In genomic region chr6:100522495-100522894, GRCm38 (mm10) we compare ENCODE assay signal across 21 mouse cellular contexts.
DNase-seq lines count a peak whose midpoint lies in the region; ATAC-seq and TF ChIP-seq lines count a peak whose summit lies in the region.
"Had no signal": no experiment of that assay in that cellular context is flagged by ENCODE, and none has a peak within 500 bp of the region (broad histone marks: within the 10 kb centered on the region; RNA-seq: fewer than 3 reads in every experiment).

No protein-coding gene starts in this region.

- H3K4me1 ChIP-seq in lung, embryonic 14.5 days (ENCODE audit: insufficient read depth), result peaks cover 8% of the 10 kb centered on the region; the same call in 1 of the 2 replicates
- peaks cover 20% of the 10 kb centered on the region for H3K4me1 ChIP-seq in lung, embryonic 15.5 days
- H3K4me1 ChIP-seq in lung, embryonic 16.5 days (replicated peaks; ENCODE audit: control insufficient read depth, insufficient read depth, low read length), result peaks cover 13% of the 10 kb centered on the region
- no peaks in the 10 kb centered on the region for H3K4me1 ChIP-seq in lung, postnatal 0 days (ENCODE audit: insufficient read depth, low read depth, low read length)
- no peaks in the 10 kb centered on the region for H3K4me1 ChIP-seq in lung, adult 2 months (ENCODE audit: control insufficient read depth, insufficient read depth, low read length)

- peak; percentile 46 for DNase-seq in lung, embryonic 14.5 days
- DNase-seq in lung, postnatal 10 days, result no peak
- DNase-seq in lung, postnatal 25 days (ENCODE audit: low spot score), result no peak
- DNase-seq in lung, adult 18-20 months, result no peak
- peak; percentile 39 for DNase-seq in lung, postnatal 0 days (ENCODE audit: low spot score)
- DNase-seq in lung, adult 2 months, result no peak
- DNase-seq: adrenal gland, adult 2 months; adrenal gland, adult 8-10 months; adrenal gland, postnatal 10 days; adrenal gland, postnatal 14 days; adrenal gland, postnatal 25 days; adrenal gland, postnatal 36 days; B cell, adult 2 months; cerebellum, adult 11 months; cerebellum, adult 11-12 months had no signal

- 38% methylated on average over 3 of the region's 3 CpGs for whole genome bisulfite sequencing in lung, embryonic 14.5 days
- WGBS in lung, embryonic 15.5 days, result 36% methylated on average over 3 of the region's 3 CpGs
- WGBS in lung, embryonic 16.5 days, result 44% methylated on average over 3 of the region's 3 CpGs
- WGBS in lung, postnatal 0 days, result 46% methylated on average over 3 of the region's 3 CpGs
- WGBS in lung, adult 2 months, result 64% methylated on average over 3 of the region's 3 CpGs

- no peaks in the 10 kb centered on the region for H3K9me3 ChIP-seq in lung, embryonic 14.5 days (ENCODE audit: low read depth, low read length)
- no peaks in the 10 kb centered on the region for H3K9me3 ChIP-seq in lung, embryonic 15.5 days
- no peaks in the 10 kb centered on the region for H3K9me3 ChIP-seq in lung, embryonic 16.5 days (ENCODE audit: control insufficient read depth, low read length)
- no peaks in the 10 kb centered on the region for H3K9me3 ChIP-seq in lung, postnatal 0 days (ENCODE audit: low read length)

- TF ChIP-seq POLR2A in lung, adult 2 months (IDR thresholded peaks at IDR 0.05; ENCODE audit: borderline replicate concordance, extremely low read depth, low read depth, low read length), result no peak

- H3K9ac ChIP-seq in lung, embryonic 14.5 days, result no peak overlapping the region
- no peak overlapping the region for H3K9ac ChIP-seq in lung, embryonic 15.5 days
- H3K9ac ChIP-seq in lung, embryonic 16.5 days (ENCODE audit: low read length), result no peak overlapping the region
- H3K9ac ChIP-seq in lung, postnatal 0 days (replicated peaks; ENCODE audit: low read depth), result no peak overlapping the region

- no peaks in the 10 kb centered on the region for H3K36me3 ChIP-seq in lung, embryonic 14.5 days (ENCODE audit: insufficient read depth)
- no peaks in the 10 kb centered on the region for H3K36me3 ChIP-seq in lung, embryonic 15.5 days
- H3K36me3 ChIP-seq in lung, embryonic 16.5 days (ENCODE audit: control insufficient read depth, insufficient read depth, low read length), result no peaks in the 10 kb centered on the region
- no peaks in the 10 kb centered on the region for H3K36me3 ChIP-seq in lung, postnatal 0 days (ENCODE audit: insufficient read depth, low read length)
- H3K36me3 ChIP-seq: G1E had no signal

- H3K27ac ChIP-seq in lung, embryonic 14.5 days (ENCODE audit: low read depth), result no peak overlapping the region
- H3K27ac ChIP-seq in lung, embryonic 15.5 days, result no peak overlapping the region
- H3K27ac ChIP-seq in lung, embryonic 16.5 days (ENCODE audit: low read length), result no peak overlapping the region
- H3K27ac ChIP-seq in lung, postnatal 0 days (ENCODE audit: low read length), result no peak overlapping the region

- ATAC-seq in lung, embryonic 14.5 days (ENCODE audit: insufficient read depth), result peak; percentile 25; the same call in 1 of the 2 replicates
- peak; percentile 52; the same call in 1 of the 2 replicates for ATAC-seq in lung, embryonic 15.5 days (ENCODE audit: borderline replicate concordance, extremely low read depth, low FRiP score, low TSS enrichment)
- peak; percentile 66 for ATAC-seq in lung, embryonic 16.5 days (ENCODE audit: low read depth)
- peak; percentile 52 for ATAC-seq in lung, postnatal 0 days
- ATAC-seq: activated CD4-positive, CD25-positive, alpha-beta regulatory T cell, adult 4 months; CD4-positive, CD25-positive, alpha-beta regulatory T cell, adult 4 months; Patski had no signal

- TF ChIP-seq EP300 in lung, postnatal 0 days (IDR thresholded peaks at IDR 0.05), result no peak

- no peak for TF ChIP-seq CTCF in lung, embryonic 14.5 days (IDR thresholded peaks at IDR 0.05; ENCODE audit: low read depth)
- no peak for TF ChIP-seq CTCF in lung, postnatal 0 days (IDR thresholded peaks at IDR 0.05)
- no peak for TF ChIP-seq CTCF in lung, adult 2 months (IDR thresholded peaks at IDR 0.05; ENCODE audit: insufficient read depth, low read length)

- H3K4me2 ChIP-seq in lung, embryonic 14.5 days, result no peak overlapping the region
- H3K4me2 ChIP-seq in lung, embryonic 15.5 days, result no peak overlapping the region
- no peak overlapping the region for H3K4me2 ChIP-seq in lung, embryonic 16.5 days (ENCODE audit: low read depth, low read length)
- H3K4me2 ChIP-seq in lung, postnatal 0 days (replicated peaks; ENCODE audit: low read depth, low read length), result no peak overlapping the region

- H3K27me3 ChIP-seq in lung, embryonic 14.5 days (ENCODE audit: insufficient read depth, low read length), result no peaks in the 10 kb centered on the region
- H3K27me3 ChIP-seq in lung, embryonic 15.5 days, result 0 out of 2 replicates have a peak, but pooled peaks cover 7% of the 10 kb centered on the region
- no peaks in the 10 kb centered on the region for H3K27me3 ChIP-seq in lung, embryonic 16.5 days (ENCODE audit: control insufficient read depth, insufficient read depth, low read depth, low read length)
- 0 out of 2 replicates have a peak, but pooled peaks cover 3% of the 10 kb centered on the region for H3K27me3 ChIP-seq in lung, postnatal 0 days (replicated peaks; ENCODE audit: insufficient read depth, low read length)

- no peak overlapping the region for H3K4me3 ChIP-seq in lung, embryonic 14.5 days (ENCODE audit: low read depth, low read length)
- H3K4me3 ChIP-seq in lung, embryonic 15.5 days, result no peak overlapping the region
- no peak overlapping the region for H3K4me3 ChIP-seq in lung, embryonic 16.5 days (ENCODE audit: low read length)
- H3K4me3 ChIP-seq in lung, postnatal 0 days (ENCODE audit: low read depth, low read length), result no peak overlapping the region
- H3K4me3 ChIP-seq in lung, adult 2 months (replicated peaks; ENCODE audit: extremely low read depth, low read depth, low read length), result no peak overlapping the region

Comparison
In these comparisons a context has a peak if more than half of its experiments do, and no peak if none do; other contexts are left out.
1. DNase-seq: peak in lung, embryonic 14.5 days (single experiment) and lung, postnatal 0 days (single experiment); none in lung, postnatal 10 days (single experiment), lung, postnatal 25 days (single experiment), lung, adult 18-20 months (0 of 2) and lung, adult 2 months (single experiment).
2. Peak in every context shown above with its lines, with median percentiles within 50 percentile points of each other: ATAC-seq.